Mouse (Mus musculus) mature B cell (primary cell): ENCODE results near the gene Mef2c.

Experiments used
- in situ Hi-C: fragments of 300-500 bp; cut with MboI; formaldehyde crosslinking; loops from 2 replicates; pipeline ENCODE4 v1.14.3; 2019

Mef2c gene

GRCm38 (mm10) chr13:83524159-83524901 is 20.5 kb downstream of the Mef2c start:
- in situ Hi-C loops, result loop anchor here (10.0 kb wide), 1 partner anchor 450 kb away; no protein-coding TSS in a partner anchor

GRCm38 (mm10) chr13:83524902-83525715 is 21.3 kb downstream of the Mef2c start:
- in situ Hi-C loops, result loop anchor here (10.0 kb wide), 1 partner anchor 450 kb away; no protein-coding TSS in a partner anchor

- in situ Hi-C loops, result loop anchor here (10.0 kb wide), 1 partner anchor 451 kb away; no protein-coding TSS in a partner anchor
Observed at GRCm38 (mm10) chr13:83525716-83526005, 21.8 kb downstream of the Mef2c start.

GRCm38 (mm10) chr13:83526066-83526465 is 22.2 kb downstream of the Mef2c start:
- in situ Hi-C loops, result loop anchor here (10.0 kb wide), 1 partner anchor 451 kb away; no protein-coding TSS in a partner anchor

GRCm38 (mm10) chr13:83527921-83528320 is 24.1 kb downstream of the Mef2c start:
- in situ Hi-C loops, result loop anchor here (10.0 kb wide), 1 partner anchor 453 kb away; no protein-coding TSS in a partner anchor

GRCm38 (mm10) chr13:83529729-83530314 is 26.0 kb downstream of the Mef2c start:
- in situ Hi-C loops, result loop anchor here (10.0 kb wide), 1 partner anchor 455 kb away; no protein-coding TSS in a partner anchor

GRCm38 (mm10) chr13:83530889-83531288 is 27.1 kb downstream of the Mef2c start:
- in situ Hi-C loops, result no loop called here

GRCm38 (mm10) chr13:83531968-83532591 is 28.2 kb downstream of the Mef2c start:
- in situ Hi-C loops, result no loop called here

- in situ Hi-C loops, result no loop called here
Observed at GRCm38 (mm10) chr13:83536361-83536760, 32.5 kb downstream of the Mef2c start.

- in situ Hi-C loops, result no loop called here
Observed at GRCm38 (mm10) chr13:83537163-83537562, 33.3 kb downstream of the Mef2c start.

- in situ Hi-C loops, result no loop called here
Observed at GRCm38 (mm10) chr13:83539921-83540320, 36.1 kb downstream of the Mef2c start.

GRCm38 (mm10) chr13:83542666-83543065 is 38.8 kb downstream of the Mef2c start:
- in situ Hi-C loops, result no loop called here

- in situ Hi-C loops, result no loop called here
Observed at GRCm38 (mm10) chr13:83544707-83545106, 40.9 kb downstream of the Mef2c start.

GRCm38 (mm10) chr13:83546876-83547275 is 43.0 kb downstream of the Mef2c start:
- in situ Hi-C loops, result no loop called here

- in situ Hi-C loops, result no loop called here
Observed at GRCm38 (mm10) chr13:83551259-83551658, 47.4 kb downstream of the Mef2c start.

GRCm38 (mm10) chr13:83552051-83552450 is 48.2 kb downstream of the Mef2c start:
- in situ Hi-C loops, result no loop called here

- in situ Hi-C loops, result no loop called here
Observed at GRCm38 (mm10) chr13:83563261-83563660, 59.4 kb downstream of the Mef2c start.

GRCm38 (mm10) chr13:83565732-83566131 is 61.9 kb downstream of the Mef2c start:
- in situ Hi-C loops, result no loop called here

- in situ Hi-C loops, result no loop called here
Observed at GRCm38 (mm10) chr13:83566180-83566579, 62.3 kb downstream of the Mef2c start.

GRCm38 (mm10) chr13:83566834-83567534 is 63.1 kb downstream of the Mef2c start:
- in situ Hi-C loops, result no loop called here

GRCm38 (mm10) chr13:83567681-83568080 is 63.8 kb downstream of the Mef2c start:
- in situ Hi-C loops, result no loop called here
